Mouse (Mus musculus) embryonic fibroblast, embryonic 13.5 days (primary cell): ENCODE results near the gene Rpap1.

Experiments used
- CTCF ChIP-seq: IDR thresholded peaks from 2 replicates; pipeline ENCODE4 v1.5.1; 2011; ENCODE audit warnings: mild to moderate bottlenecking, control low read depth, low read length, moderate library complexity, borderline replicate concordance; ENCODE audit not compliant: insufficient read depth
- POLR2A ChIP-seq: IDR thresholded peaks from 2 replicates; pipeline ENCODE4 v1.6.1; 2011; ENCODE audit warnings: low read depth, mild to moderate bottlenecking, control low read depth, low read length, moderate library complexity

DNA sequence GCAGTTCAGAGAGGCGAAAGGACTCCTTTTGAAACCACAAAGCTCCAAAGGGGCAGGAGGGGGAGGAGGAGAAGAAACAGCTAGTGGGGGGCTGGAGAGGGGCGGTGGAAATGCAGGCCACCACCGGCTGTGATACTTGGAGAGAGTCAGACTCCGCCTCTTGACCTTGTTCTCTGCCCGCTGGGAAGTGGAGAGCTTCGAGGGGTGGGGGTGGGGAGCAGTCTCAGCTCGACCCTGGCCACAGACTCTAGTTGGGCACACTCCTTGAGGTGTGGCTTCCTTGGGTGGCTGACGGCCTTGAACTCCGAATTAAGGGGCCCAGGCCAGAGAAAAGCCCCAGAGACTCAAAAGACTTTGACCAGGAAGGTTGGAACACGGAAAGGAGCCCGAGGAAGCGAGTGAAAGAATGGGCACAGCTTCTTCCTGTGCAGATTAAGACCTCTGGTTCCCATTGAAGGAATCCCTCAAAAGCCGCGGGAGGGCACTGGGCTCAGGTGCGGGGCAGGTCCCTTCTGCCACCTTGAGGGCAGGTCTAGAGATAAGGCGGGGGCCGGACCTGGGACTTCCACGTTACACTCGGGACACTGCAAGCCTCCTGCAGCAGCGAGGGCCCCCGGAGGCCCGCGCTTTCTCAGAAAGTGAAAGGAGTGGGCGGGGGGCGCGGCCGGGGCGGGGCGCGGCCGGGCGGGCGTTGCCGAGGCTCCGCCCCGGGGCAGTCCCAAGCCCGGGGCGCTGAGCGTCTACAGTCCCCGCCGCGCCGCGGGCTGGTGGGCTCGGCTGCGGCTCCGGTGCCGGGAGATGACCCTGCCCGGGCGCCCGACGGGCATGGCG lies 45.5 kb downstream of the Rpap1 start, which contains the start of gene Itpka:
- TF ChIP-seq CTCF (no peak), POLR2A (peak; percentile 53)
